Mouse (Mus musculus) gonadal fat pad, adult 2 months (tissue): ENCODE measurements around the gene Plekhg3. TPM values are rescaled to one million over a fixed set of nuclear protein-coding genes. Genes with fewer than 3 reads are reported as not detected.

Experiments used
- DNase-seq: peaks from one replicate; pipeline ENCODE4 v3.0.0-alpha.2; 2012; ENCODE audit warnings: low read depth
- polyA plus RNA-seq: library from polyadenylated mRNA; depleted of rRNA; stranded (reverse); fragments of >200 nt; gene quantifications from 2 replicates; pipeline ENCODE4 v1.2.3, GENCODE M21; 2012; rRNA removed

The Plekhg3 gene
- polyA plus RNA-seq = 31.6 and 34.0 TPM in 2 replicates

GRCm38 (mm10) chr12:76530580-76531139, at the start of gene Plekhg3:
TSS of gene Plekhg3 (plus strand) at chr12:76530891.
- DNase-seq = no peak

GRCm38 (mm10) chr12:76482446-76482845, 48.2 kb upstream of the Plekhg3 start:
- DNase-seq = no peak

- no peak for DNase-seq
Measured at GRCm38 (mm10) chr12:76482948-76483347, 47.7 kb upstream of the Plekhg3 start.

GRCm38 (mm10) chr12:76484881-76485280, 45.8 kb upstream of the Plekhg3 start:
- DNase-seq = no peak

- no peak for DNase-seq
Measured at GRCm38 (mm10) chr12:76485381-76485780, 45.3 kb upstream of the Plekhg3 start.

GRCm38 (mm10) chr12:76486943-76487342, 43.7 kb upstream of the Plekhg3 start:
- no peak for DNase-seq

- no peak for DNase-seq
Measured at GRCm38 (mm10) chr12:76490798-76491197, 39.9 kb upstream of the Plekhg3 start.

GRCm38 (mm10) chr12:76493462-76493861, 37.2 kb upstream of the Plekhg3 start:
- DNase-seq = no peak

- no peak for DNase-seq
Measured at GRCm38 (mm10) chr12:76495381-76495780, 35.3 kb upstream of the Plekhg3 start.

- no peak for DNase-seq
Measured at GRCm38 (mm10) chr12:76496324-76496723, 34.4 kb upstream of the Plekhg3 start.

- no peak for DNase-seq
Measured at GRCm38 (mm10) chr12:76499276-76499675, 31.4 kb upstream of the Plekhg3 start.

GRCm38 (mm10) chr12:76500055-76500454, 30.6 kb upstream of the Plekhg3 start:
- DNase-seq = no peak

- no peak for DNase-seq
Measured at GRCm38 (mm10) chr12:76500896-76501295, 29.8 kb upstream of the Plekhg3 start.

GRCm38 (mm10) chr12:76502981-76503380, 27.7 kb upstream of the Plekhg3 start:
- no peak for DNase-seq

GRCm38 (mm10) chr12:76506522-76506921, 24.2 kb upstream of the Plekhg3 start:
- DNase-seq = no peak

- no peak for DNase-seq
Measured at GRCm38 (mm10) chr12:76507791-76508190, 22.9 kb upstream of the Plekhg3 start.

GRCm38 (mm10) chr12:76508909-76509440, 21.7 kb upstream of the Plekhg3 start:
- DNase-seq = no peak

- peak; percentile 14 for DNase-seq
Measured at GRCm38 (mm10) chr12:76512731-76513130, 18.0 kb upstream of the Plekhg3 start.

GRCm38 (mm10) chr12:76514842-76515241, 15.8 kb upstream of the Plekhg3 start:
- DNase-seq = no peak

- DNase-seq = no peak
Measured at GRCm38 (mm10) chr12:76518000-76518399, 12.7 kb upstream of the Plekhg3 start.

- DNase-seq = no peak
Measured at GRCm38 (mm10) chr12:76518909-76519842, 11.5 kb upstream of the Plekhg3 start.

- DNase-seq = no peak
Measured at GRCm38 (mm10) chr12:76523654-76524053, 7.0 kb upstream of the Plekhg3 start.

- DNase-seq = no peak
Measured at GRCm38 (mm10) chr12:76524915-76525314, 5.8 kb upstream of the Plekhg3 start.
